Mouse (Mus musculus): ENCODE measurements around the gene Mtmr3. TPM values are rescaled to one million over a fixed set of nuclear protein-coding genes. Genes with fewer than 3 reads are reported as not detected.

Gene Mtmr3
- polyA plus RNA-seq, 1 experiment from 2014 or later, result 25.5 TPM

DNA sequence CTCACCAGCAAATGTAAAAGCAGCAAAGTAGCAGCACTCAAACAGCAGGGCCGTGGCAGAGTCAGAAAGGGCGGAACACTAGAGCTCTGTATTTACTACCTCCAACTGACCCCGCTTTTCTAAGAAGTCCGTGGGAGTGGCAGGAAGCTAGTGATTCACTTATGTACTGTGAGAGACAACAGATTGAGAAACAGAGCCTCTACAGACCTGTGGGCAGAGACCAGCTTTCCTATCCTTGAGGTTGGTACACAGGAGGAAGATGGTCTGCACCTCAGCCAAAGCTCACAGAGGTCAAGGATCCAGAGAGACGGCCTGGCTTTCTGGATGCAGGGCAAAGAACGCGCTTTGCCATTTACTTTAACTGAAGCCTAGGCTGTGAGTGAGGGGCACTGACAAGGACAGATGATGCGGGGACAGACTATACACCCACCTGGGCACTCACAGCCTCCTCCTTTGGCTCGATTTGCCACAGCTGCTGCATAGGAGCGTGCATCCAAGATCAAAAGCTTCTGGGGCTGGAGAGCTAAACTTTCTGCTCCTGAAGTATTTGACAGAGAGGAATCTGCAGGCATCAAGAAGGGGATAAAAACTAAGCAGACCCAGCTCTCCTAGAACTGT lies 97.1 kb downstream of the Mtmr3 start:
- Histone ChIP-seq H3K9ac (ENCODE audit: low read length) (no peak overlapping the region), H3K27me3 (ENCODE audit: control insufficient read depth, insufficient read depth, low read length) (no peaks in the 10 kb centered on the region), H3K4me2 (ENCODE audit: low read length) (no peak overlapping the region), H3K27ac (replicated peaks in 1 of 2; ENCODE audit: control insufficient read depth in 1 of 2, insufficient read depth in 1 of 2, low read depth in 2 of 2, low read length in 2 of 2) (no peak overlapping the region), H3K9me3 (ENCODE audit: control insufficient read depth, low read length) (no peaks in the 10 kb centered on the region), H3K4me3 (ENCODE audit: control insufficient read depth in 1 of 2, insufficient read depth in 1 of 2, low read depth in 1 of 2, low read length in 2 of 2) (no peak overlapping the region), H3K36me3 (ENCODE audit: control insufficient read depth, insufficient read depth, low read length) (peaks cover 86% of the 10 kb centered on the region), H3K4me1 (ENCODE audit: control insufficient read depth in 2 of 2, insufficient read depth in 2 of 2, low read length in 2 of 2) (peaks cover 0 to 2% of the 10 kb centered on the region in 2 experiments; a peak in 1 of 4 replicates)
- WGBS, result 79% methylated on average over 10 of the region's 10 CpGs
- ATAC-seq (ENCODE audit: insufficient number of reproducible peaks, insufficient read depth, low FRiP score, low read depth), result no peak

DNA sequence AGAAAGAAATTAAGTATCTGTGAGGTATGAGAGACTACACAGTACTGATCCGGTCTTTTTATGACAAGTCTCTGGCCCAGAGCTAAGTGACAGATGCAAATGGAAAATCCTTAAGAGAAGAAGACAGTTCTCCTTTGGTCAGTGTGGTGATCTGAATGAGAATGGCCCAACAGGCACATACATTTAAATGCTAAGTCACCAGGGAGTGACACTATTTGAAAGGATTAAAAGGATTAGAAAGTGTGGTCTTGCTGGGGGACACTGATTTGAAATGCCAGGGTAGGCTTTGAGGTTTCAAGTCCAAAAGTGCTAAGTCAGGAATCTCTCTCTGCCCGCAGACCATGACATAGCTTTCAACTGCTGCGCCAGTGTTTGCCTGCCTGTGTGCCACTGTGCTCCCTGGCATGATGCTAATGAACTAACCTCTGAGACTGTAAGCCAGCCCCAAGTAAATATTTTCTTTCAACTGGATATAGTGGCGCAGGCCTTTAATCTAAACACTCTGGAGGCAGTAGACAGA lies 99.6 kb downstream of the Mtmr3 start:
- Histone ChIP-seq H3K4me2 (ENCODE audit: low read length) (no peak overlapping the region), H3K9ac (ENCODE audit: low read length) (no peak overlapping the region), H3K27me3 (ENCODE audit: control insufficient read depth, insufficient read depth, low read length) (no peaks in the 10 kb centered on the region), H3K9me3 (ENCODE audit: control insufficient read depth, low read length) (no peaks in the 10 kb centered on the region), H3K27ac (replicated peaks in 1 of 2; ENCODE audit: control insufficient read depth in 1 of 2, insufficient read depth in 1 of 2, low read depth in 2 of 2, low read length in 2 of 2) (no peak overlapping the region), H3K36me3 (ENCODE audit: control insufficient read depth, insufficient read depth, low read length) (peaks cover 89% of the 10 kb centered on the region), H3K4me1 (ENCODE audit: control insufficient read depth in 2 of 2, insufficient read depth in 2 of 2, low read length in 2 of 2) (peaks cover 0 to 2% of the 10 kb centered on the region in 2 experiments; a peak in 1 of 4 replicates), H3K4me3 (ENCODE audit: control insufficient read depth in 1 of 2, insufficient read depth in 1 of 2, low read depth in 1 of 2, low read length in 2 of 2) (no peak overlapping the region)
- no peak for ATAC-seq (ENCODE audit: insufficient number of reproducible peaks, insufficient read depth, low FRiP score, low read depth)
- 92% methylated on average over 4 of the region's 4 CpGs for WGBS

DNA sequence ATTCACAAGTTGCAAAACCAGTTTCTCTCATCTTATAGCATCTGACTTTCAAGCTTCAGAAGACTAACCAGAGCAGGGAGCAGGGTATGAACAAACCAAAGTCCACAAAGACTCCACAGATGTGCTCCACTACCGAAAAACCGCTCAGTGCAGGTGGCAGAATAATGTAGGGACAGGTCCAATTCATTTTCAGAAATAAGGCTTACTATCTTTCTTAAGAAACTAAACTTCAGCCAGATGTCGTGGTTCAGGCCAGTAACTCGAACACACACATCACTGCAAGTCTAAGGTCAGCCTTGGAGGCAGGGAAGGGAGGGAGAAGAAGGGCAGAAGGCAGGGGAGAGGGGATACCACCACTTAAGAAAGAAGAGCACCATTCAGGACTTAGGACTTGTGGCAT lies 105.5 kb downstream of the Mtmr3 start:
- 89% methylated on average over 4 of the region's 4 CpGs for WGBS
- ATAC-seq (ENCODE audit: insufficient number of reproducible peaks, insufficient read depth, low FRiP score, low read depth), result no peak
- Histone ChIP-seq H3K27ac (replicated peaks in 1 of 2; ENCODE audit: control insufficient read depth in 1 of 2, insufficient read depth in 1 of 2, low read depth in 2 of 2, low read length in 2 of 2) (no peak overlapping the region), H3K27me3 (ENCODE audit: control insufficient read depth, insufficient read depth, low read length) (no peaks in the 10 kb centered on the region), H3K4me2 (ENCODE audit: low read length) (no peak overlapping the region), H3K9me3 (ENCODE audit: control insufficient read depth, low read length) (no peaks in the 10 kb centered on the region), H3K4me1 (ENCODE audit: control insufficient read depth in 2 of 2, insufficient read depth in 2 of 2, low read length in 2 of 2) (peaks cover 2 to 5% of the 10 kb centered on the region in 2 experiments; a peak in 1 of 4 replicates), H3K4me3 (ENCODE audit: control insufficient read depth in 1 of 2, insufficient read depth in 1 of 2, low read depth in 1 of 2, low read length in 2 of 2) (no peak overlapping the region), H3K9ac (ENCODE audit: low read length) (no peak overlapping the region), H3K36me3 (ENCODE audit: control insufficient read depth, insufficient read depth, low read length) (peaks cover 96% of the 10 kb centered on the region)

DNA sequence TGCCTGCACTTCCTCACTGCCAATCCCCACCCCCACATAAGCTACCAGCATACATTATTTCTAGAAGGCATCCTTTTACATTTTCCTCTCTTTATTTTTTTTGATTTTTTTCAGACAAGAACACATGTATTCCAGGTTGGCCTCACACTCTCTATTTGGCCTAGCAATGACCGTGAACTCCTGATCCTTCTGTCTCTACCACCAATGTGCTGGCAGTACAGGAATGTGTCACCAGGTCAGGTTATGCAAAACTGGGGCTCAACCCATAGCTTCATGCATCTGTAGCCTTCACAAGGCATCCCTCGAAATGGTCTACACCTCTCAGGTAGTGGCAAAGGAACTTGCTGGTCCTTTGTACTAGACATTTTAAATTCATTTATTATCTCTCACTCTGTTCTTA lies 105.9 kb downstream of the Mtmr3 start:
- ATAC-seq (ENCODE audit: insufficient number of reproducible peaks, insufficient read depth, low FRiP score, low read depth), result no peak
- no peaks in the 10 kb centered on the region for H3K9me3 ChIP-seq (ENCODE audit: control insufficient read depth, low read length)
- WGBS, result 97% methylated on average over 2 of the region's 2 CpGs
- no peak overlapping the region for H3K27ac ChIP-seq (replicated peaks in 1 of 2; ENCODE audit: control insufficient read depth in 1 of 2, insufficient read depth in 1 of 2, low read depth in 2 of 2, low read length in 2 of 2)
- H3K4me1 ChIP-seq (ENCODE audit: control insufficient read depth in 2 of 2, insufficient read depth in 2 of 2, low read length in 2 of 2), result peaks cover 2 to 5% of the 10 kb centered on the region in 2 experiments; a peak in 1 of 4 replicates
- H3K36me3 ChIP-seq (ENCODE audit: control insufficient read depth, insufficient read depth, low read length), result peaks cover 100% of the 10 kb centered on the region
- no peak overlapping the region for H3K9ac ChIP-seq (ENCODE audit: low read length)
- H3K4me3 ChIP-seq (ENCODE audit: control insufficient read depth in 1 of 2, insufficient read depth in 1 of 2, low read depth in 1 of 2, low read length in 2 of 2), result no peak overlapping the region
- no peak overlapping the region for H3K4me2 ChIP-seq (ENCODE audit: low read length)
- H3K27me3 ChIP-seq (ENCODE audit: control insufficient read depth, insufficient read depth, low read length), result no peaks in the 10 kb centered on the region

DNA sequence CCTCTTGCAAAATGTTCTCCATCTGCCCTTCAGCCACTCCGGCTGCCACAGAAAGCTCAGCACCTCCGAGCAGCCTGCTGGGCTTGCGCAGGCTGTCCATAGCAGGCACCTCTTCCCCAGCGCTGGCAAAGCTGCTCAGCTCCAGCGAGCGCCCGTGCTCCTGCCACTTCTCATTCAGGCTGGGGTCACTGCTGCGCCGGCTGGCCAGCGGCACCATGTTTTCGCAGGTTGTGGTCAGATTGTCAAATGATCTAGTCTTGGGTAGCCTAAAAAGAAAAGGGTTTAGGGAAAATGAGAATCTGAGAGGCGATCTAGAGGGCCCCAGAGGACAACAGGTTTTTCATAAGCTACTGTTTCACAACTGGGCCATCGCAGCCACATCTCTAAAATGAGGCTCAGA lies 106.3 kb downstream of the Mtmr3 start:
- no peaks in the 10 kb centered on the region for H3K27me3 ChIP-seq (ENCODE audit: control insufficient read depth, insufficient read depth, low read length)
- ATAC-seq (ENCODE audit: insufficient number of reproducible peaks, insufficient read depth, low FRiP score, low read depth), result 0 out of 2 replicates have a peak, but pooled peaks have one; percentile 5
- peaks cover 2 to 5% of the 10 kb centered on the region in 2 experiments; a peak in 1 of 4 replicates for H3K4me1 ChIP-seq (ENCODE audit: control insufficient read depth in 2 of 2, insufficient read depth in 2 of 2, low read length in 2 of 2)
- WGBS, result 97% methylated on average over 13 of the region's 13 CpGs
- H3K27ac ChIP-seq (replicated peaks in 1 of 2; ENCODE audit: control insufficient read depth in 1 of 2, insufficient read depth in 1 of 2, low read depth in 2 of 2, low read length in 2 of 2), result no peak overlapping the region; a peak in 1 of 4 replicates
- no peaks in the 10 kb centered on the region for H3K9me3 ChIP-seq (ENCODE audit: control insufficient read depth, low read length)
- H3K9ac ChIP-seq (ENCODE audit: low read length), result no peak overlapping the region
- H3K4me3 ChIP-seq (ENCODE audit: control insufficient read depth in 1 of 2, insufficient read depth in 1 of 2, low read depth in 1 of 2, low read length in 2 of 2), result no peak overlapping the region
- H3K4me2 ChIP-seq (ENCODE audit: low read length), result no peak overlapping the region
- H3K36me3 ChIP-seq (ENCODE audit: control insufficient read depth, insufficient read depth, low read length), result peaks cover 100% of the 10 kb centered on the region

DNA sequence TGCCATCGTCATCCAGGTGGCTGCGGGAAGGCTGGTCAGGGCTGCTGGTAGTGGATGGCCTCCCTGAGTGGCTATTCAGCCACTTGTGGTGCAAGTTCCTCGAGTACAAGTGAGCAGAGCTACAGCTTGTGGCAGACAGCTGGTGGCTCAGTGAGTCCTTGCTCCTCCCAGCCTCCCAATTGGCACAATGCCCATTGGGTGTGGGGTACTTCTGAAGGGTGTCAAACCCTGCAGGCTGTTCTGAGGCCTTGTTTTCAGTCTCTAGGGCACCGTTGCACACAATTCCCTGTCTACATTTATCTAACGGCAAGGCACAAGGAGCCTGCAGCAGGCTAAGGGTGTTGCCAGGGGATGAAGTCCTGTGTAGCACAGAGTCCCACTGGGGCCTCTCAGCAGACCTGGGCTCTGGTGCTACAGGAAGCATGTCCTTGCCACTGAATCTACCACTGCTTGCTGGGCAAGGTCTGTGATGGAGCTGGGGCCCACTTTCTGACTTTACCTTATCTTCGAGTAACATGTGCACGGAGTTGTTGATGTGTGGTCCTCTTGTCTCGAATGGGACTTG lies 107.2 kb downstream of the Mtmr3 start:
- ATAC-seq (ENCODE audit: insufficient number of reproducible peaks, insufficient read depth, low FRiP score, low read depth), result no peak
- peaks cover 2 to 5% of the 10 kb centered on the region in 2 experiments; a peak in 1 of 4 replicates for H3K4me1 ChIP-seq (ENCODE audit: control insufficient read depth in 2 of 2, insufficient read depth in 2 of 2, low read length in 2 of 2)
- no peak overlapping the region for H3K4me3 ChIP-seq (ENCODE audit: control insufficient read depth in 1 of 2, insufficient read depth in 1 of 2, low read depth in 1 of 2, low read length in 2 of 2)
- H3K27ac ChIP-seq (replicated peaks in 1 of 2; ENCODE audit: control insufficient read depth in 1 of 2, insufficient read depth in 1 of 2, low read depth in 2 of 2, low read length in 2 of 2), result no peak overlapping the region; a peak in 1 of 4 replicates
- H3K36me3 ChIP-seq (ENCODE audit: control insufficient read depth, insufficient read depth, low read length), result peaks cover 100% of the 10 kb centered on the region
- H3K4me2 ChIP-seq (ENCODE audit: low read length), result no peak overlapping the region
- H3K9ac ChIP-seq (ENCODE audit: low read length), result peak overlapping the region; percentile 7; the same call in 1 of the 2 replicates
- WGBS, result 51% methylated on average over 8 of the region's 8 CpGs
- H3K27me3 ChIP-seq (ENCODE audit: control insufficient read depth, insufficient read depth, low read length), result no peaks in the 10 kb centered on the region
- H3K9me3 ChIP-seq (ENCODE audit: control insufficient read depth, low read length), result no peaks in the 10 kb centered on the region

DNA sequence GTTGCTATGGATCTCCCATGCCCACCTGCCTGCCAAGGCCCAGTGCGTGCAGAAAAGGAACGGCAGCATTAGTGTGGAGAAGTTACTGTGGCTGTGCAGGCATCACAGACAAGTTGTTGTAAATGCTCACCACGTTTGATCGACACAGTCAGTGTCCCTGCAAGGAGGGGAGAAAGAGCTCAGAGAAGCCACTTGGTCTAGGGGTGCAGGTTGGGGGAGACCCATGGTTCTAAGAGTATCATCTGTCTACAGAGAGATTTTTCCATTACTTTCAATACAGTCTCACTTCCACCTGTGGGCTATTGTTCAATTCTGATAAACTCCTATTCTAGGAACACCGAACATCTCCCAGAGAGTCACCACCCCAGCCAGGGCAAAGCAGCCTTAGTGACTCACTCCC lies 110.1 kb downstream of the Mtmr3 start:
- H3K9me3 ChIP-seq (ENCODE audit: control insufficient read depth, low read length), result no peaks in the 10 kb centered on the region
- H3K27ac ChIP-seq (replicated peaks in 1 of 2; ENCODE audit: control insufficient read depth in 1 of 2, insufficient read depth in 1 of 2, low read depth in 2 of 2, low read length in 2 of 2), result no peak overlapping the region
- WGBS, result 92% methylated on average over 5 of the region's 5 CpGs
- no peak overlapping the region for H3K4me2 ChIP-seq (ENCODE audit: low read length)
- H3K9ac ChIP-seq (ENCODE audit: low read length), result no peak overlapping the region
- ATAC-seq (ENCODE audit: insufficient number of reproducible peaks, insufficient read depth, low FRiP score, low read depth), result no peak
- peaks cover 2 to 5% of the 10 kb centered on the region in 2 experiments; a peak in 1 of 4 replicates for H3K4me1 ChIP-seq (ENCODE audit: control insufficient read depth in 2 of 2, insufficient read depth in 2 of 2, low read length in 2 of 2)
- H3K27me3 ChIP-seq (ENCODE audit: control insufficient read depth, insufficient read depth, low read length), result no peaks in the 10 kb centered on the region
- H3K36me3 ChIP-seq (ENCODE audit: control insufficient read depth, insufficient read depth, low read length), result peaks cover 100% of the 10 kb centered on the region
- no peak overlapping the region for H3K4me3 ChIP-seq (ENCODE audit: control insufficient read depth in 1 of 2, insufficient read depth in 1 of 2, low read depth in 1 of 2, low read length in 2 of 2)

Measured in heart, embryonic 14.5 days (tissue).